Mouse (Mus musculus) heart, embryonic 16.5 days (tissue): ENCODE measurements around the gene 1700122O11Rik. TPM values are rescaled to one million over a fixed set of nuclear protein-coding genes. Genes with fewer than 3 reads are reported as not detected.

ENCODE experiments used
- ATAC-seq: fragments of 200-750 bp; cut with Nextera tagmentation; replicated peaks from 2 replicates; pipeline ENCODE4 v1.8.0; 2017; ENCODE audit warnings: moderate number of reproducible peaks; ENCODE audit not compliant: insufficient read depth, low FRiP score; ENCODE audit errors: extremely low read depth
- H3K27ac ChIP-seq: fragments of 300-500 bp; sonication (generic); 2 replicates; pipeline ENCODE4 v1.5.1; 2014; ENCODE audit warnings: mild to moderate bottlenecking, low read length, control low read depth, moderate library complexity
- H3K27me3 ChIP-seq: fragments of 300-500 bp; sonication (generic); 2 replicates; pipeline ENCODE4 v1.6.1; 2014; ENCODE audit warnings: low read length, mixed read lengths; ENCODE audit not compliant: control insufficient read depth, insufficient read depth
- H3K36me3 ChIP-seq: fragments of 300-500 bp; sonication (generic); 2 replicates; pipeline ENCODE4 v1.6.1; 2014; ENCODE audit not compliant: control insufficient read depth, insufficient read depth
- H3K4me1 ChIP-seq: fragments of 300-500 bp; sonication (generic); 2 replicates; pipeline ENCODE4 v1.6.1; 2014; ENCODE audit warnings: low read length, mixed read lengths; ENCODE audit not compliant: control insufficient read depth, insufficient read depth
- H3K4me2 ChIP-seq: fragments of 300-500 bp; sonication (generic); 2 replicates; pipeline ENCODE4 v1.6.1; 2014; ENCODE audit warnings: low read depth, mild to moderate bottlenecking, control low read depth, low read length
- H3K4me3 ChIP-seq: fragments of 300-500 bp; sonication (generic); 2 replicates; pipeline ENCODE4 v1.5.1; 2014; ENCODE audit warnings: mild to moderate bottlenecking, control low read depth, low read length
- H3K9ac ChIP-seq: fragments of 300-500 bp; sonication (generic); 2 replicates; pipeline ENCODE4 v1.6.1; 2014; ENCODE audit warnings: low read length, control low read depth
- H3K9me3 ChIP-seq: fragments of 300-500 bp; sonication (generic); replicated peaks from 2 replicates; pipeline ENCODE4 v1.6.1; 2016; ENCODE audit warnings: low read length; ENCODE audit not compliant: control insufficient read depth
- WGBS: fragments of 180-500 bp; shearing (Covaris S2); extraction: QIAGEN DNeasy Blood & Tissue Kit; methylation state at CpG from one replicate; pipeline ENCODE4 v1.1.7; 2014; 5-methylcytosine and 5-hydroxymethylcytosine counted together
- polyA plus RNA-seq: library from polyadenylated mRNA; unstranded; fragments of >200 nt; fragmentation: Nextera tagmentation; extraction: Ambion mirVana; gene quantifications from 2 replicates; pipeline ENCODE4 v1.2.1, GENCODE M21; 2015

Gene 1700122O11Rik
- polyA plus RNA-seq, 1 experiment from 2014 or later = not detected

GRCm38 (mm10) chr17:48052338-48053067 is 14.4 kb upstream of the 1700122O11Rik start:
- H3K4me2 ChIP-seq = no peak overlapping the region
- peaks cover 4% of the 10 kb centered on the region for H3K4me1 ChIP-seq
- H3K27me3 ChIP-seq = peaks cover 16% of the 10 kb centered on the region
- WGBS = 69% methylated on average over 10 of the region's 10 CpGs
- no peak overlapping the region for H3K27ac ChIP-seq
- no peak overlapping the region for H3K4me3 ChIP-seq
- no peak overlapping the region for H3K9ac ChIP-seq
- ATAC-seq = no peak
- 0 out of 2 replicates have a peak, but pooled peaks cover 2% of the 10 kb centered on the region for H3K9me3 ChIP-seq
- H3K36me3 ChIP-seq = no peaks in the 10 kb centered on the region

GRCm38 (mm10) chr17:48051638-48052337 is 13.7 kb upstream of the 1700122O11Rik start:
- H3K4me1 ChIP-seq = no peaks in the 10 kb centered on the region
- no peak for ATAC-seq
- H3K27ac ChIP-seq = no peak overlapping the region

GRCm38 (mm10) chr17:48045631-48046030 is 7.5 kb upstream of the 1700122O11Rik start:
- no peak for ATAC-seq
- H3K4me2 ChIP-seq = no peak overlapping the region
- no peak overlapping the region for H3K27ac ChIP-seq
- H3K4me3 ChIP-seq = no peak overlapping the region
- H3K36me3 ChIP-seq = no peaks in the 10 kb centered on the region
- H3K4me1 ChIP-seq = peaks cover 9% of the 10 kb centered on the region
- no peaks in the 10 kb centered on the region for H3K27me3 ChIP-seq
- H3K9ac ChIP-seq = no peak overlapping the region
- 28% methylated on average over 4 of the region's 4 CpGs for WGBS
- H3K9me3 ChIP-seq = no peaks in the 10 kb centered on the region

More at GRCm38 (mm10) chr17:48051638-48052337, 13.7 kb upstream of the 1700122O11Rik start:
- 54% methylated on average over 5 of the region's 5 CpGs for WGBS
- no peak overlapping the region for H3K4me2 ChIP-seq
- H3K9me3 ChIP-seq = 0 out of 2 replicates have a peak, but pooled peaks cover 2% of the 10 kb centered on the region
- no peaks in the 10 kb centered on the region for H3K36me3 ChIP-seq
- H3K9ac ChIP-seq = no peak overlapping the region
- no peak overlapping the region for H3K4me3 ChIP-seq
- peaks cover 11% of the 10 kb centered on the region for H3K27me3 ChIP-seq

GRCm38 (mm10) chr17:48043154-48043880 is 5.2 kb upstream of the 1700122O11Rik start:
- no peak overlapping the region for H3K4me3 ChIP-seq
- peaks cover 16% of the 10 kb centered on the region for H3K4me1 ChIP-seq
- no peaks in the 10 kb centered on the region for H3K9me3 ChIP-seq
- H3K4me2 ChIP-seq = no peak overlapping the region
- H3K27ac ChIP-seq = no peak overlapping the region
- no peak for ATAC-seq
- H3K9ac ChIP-seq = no peak overlapping the region
- no peaks in the 10 kb centered on the region for H3K27me3 ChIP-seq
- no peaks in the 10 kb centered on the region for H3K36me3 ChIP-seq
- 73% methylated on average over 5 of the region's 5 CpGs for WGBS

- WGBS = 16% methylated on average over 29 of the region's 29 CpGs
- peaks cover 16% of the 10 kb centered on the region for H3K4me1 ChIP-seq
- H3K36me3 ChIP-seq = no peaks in the 10 kb centered on the region
- peak overlapping the region; percentile 56 for H3K4me2 ChIP-seq
- peak overlapping the region; percentile 58 for H3K27ac ChIP-seq
- no peaks in the 10 kb centered on the region for H3K27me3 ChIP-seq
- peak overlapping the region; percentile 38 for H3K4me3 ChIP-seq
- peak overlapping the region; percentile 65 for H3K9ac ChIP-seq
- H3K9me3 ChIP-seq = no peaks in the 10 kb centered on the region
- peak; percentile 67; the same call in 1 of the 2 replicates for ATAC-seq
Observed at GRCm38 (mm10) chr17:48041351-48042287, 3.5 kb upstream of the 1700122O11Rik start.

- Histone ChIP-seq H3K4me3 (peak overlapping the region; percentile 22), H3K9me3 (no peaks in the 10 kb centered on the region), H3K27ac (peak overlapping the region; percentile 43; the same call in 1 of the 2 replicates), H3K36me3 (no peaks in the 10 kb centered on the region), H3K9ac (no peak overlapping the region), H3K4me1 (peaks cover 16% of the 10 kb centered on the region), H3K27me3 (no peaks in the 10 kb centered on the region), H3K4me2 (peak overlapping the region; percentile 59)
- 18% methylated on average over 14 of the region's 14 CpGs for WGBS
- peak; percentile 75 for ATAC-seq
Observed at GRCm38 (mm10) chr17:48039232-48039866, 1.3 kb upstream of the 1700122O11Rik start.

- ATAC-seq = no peak
- Histone ChIP-seq H3K4me2 (no peak overlapping the region), H3K9ac (no peak overlapping the region), H3K27ac (no peak overlapping the region), H3K27me3 (0 out of 2 replicates have a peak, but pooled peaks cover 2% of the 10 kb centered on the region), H3K36me3 (no peaks in the 10 kb centered on the region), H3K4me1 (peaks cover 15% of the 10 kb centered on the region), H3K4me3 (no peak overlapping the region), H3K9me3 (0 out of 2 replicates have a peak, but pooled peaks cover 3% of the 10 kb centered on the region)
- 68% methylated on average over 3 of the region's 3 CpGs for WGBS
Observed at GRCm38 (mm10) chr17:48036921-48037320, 1.2 kb downstream of the 1700122O11Rik start.
